Comparison of ENCODE assay signal across 17 mouse cellular contexts in the genomic region with DNA sequence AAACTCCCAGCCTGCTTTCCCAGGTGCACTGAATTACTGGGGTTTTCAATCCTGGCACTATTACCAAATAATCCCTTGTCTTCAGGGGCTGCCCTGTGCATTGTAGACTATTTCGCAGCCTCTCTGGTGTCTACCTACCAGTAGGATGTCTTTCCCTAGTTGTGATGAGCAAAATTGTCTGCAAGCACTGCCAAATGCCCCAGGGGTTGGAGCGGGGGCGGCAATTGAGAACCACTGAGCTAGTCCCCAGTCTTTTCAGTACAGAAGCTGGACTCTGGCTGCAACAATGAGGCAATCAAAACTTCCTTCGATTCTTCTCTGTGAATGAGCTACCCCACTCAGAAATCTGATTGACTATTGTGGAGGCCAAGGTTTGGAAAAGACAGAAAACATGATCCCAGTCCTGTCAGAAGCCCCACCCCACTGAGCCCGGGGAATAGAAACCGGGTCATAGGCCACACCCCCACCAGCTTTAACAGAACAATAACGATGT. TPM values are rescaled to one million over a fixed set of nuclear protein-coding genes. Genes with fewer than 3 reads are reported as not detected.
DNase-seq lines count a peak whose midpoint lies in the region; ATAC-seq and TF ChIP-seq lines count a peak whose summit lies in the region.
"Had no signal": no experiment of that assay in that cellular context is flagged by ENCODE, and none has a peak within 500 bp of the region (broad histone marks: within the 10 kb centered on the region; RNA-seq: fewer than 3 reads in every experiment).

No protein-coding gene starts in this region.

- no peaks in the 10 kb centered on the region for H3K27me3 ChIP-seq in cerebellum, adult 2 months (ENCODE audit: control insufficient read depth, insufficient read depth, low read length)
- H3K27me3 ChIP-seq in heart, embryonic 12.5 days (replicated peaks), result peaks cover 6% of the 10 kb centered on the region
- H3K27me3 ChIP-seq: forebrain, embryonic 15.5 days; intestine, embryonic 15.5 days; neural tube, embryonic 12.5 days had no signal

- 35% methylated on average over 7 of the region's 7 CpGs for WGBS in cerebellum, adult 2 months
- WGBS in heart, embryonic 12.5 days, result 72% methylated on average over 7 of the region's 7 CpGs

- H3K9ac ChIP-seq in heart, embryonic 12.5 days, result no peak overlapping the region
- H3K9ac ChIP-seq: forebrain, embryonic 15.5 days; intestine, embryonic 15.5 days; neural tube, embryonic 12.5 days had no signal

- H3K4me1 ChIP-seq in cerebellum, adult 2 months (ENCODE audit: control insufficient read depth, insufficient read depth, low read length), result peaks cover 19% of the 10 kb centered on the region; the same call in 1 of the 2 replicates
- no peaks in the 10 kb centered on the region for H3K4me1 ChIP-seq in heart, embryonic 12.5 days (replicated peaks)

- no peak overlapping the region for H3K4me3 ChIP-seq in cerebellum, adult 2 months (replicated peaks; ENCODE audit: insufficient read depth, low read depth, low read length)
- no peak overlapping the region for H3K4me3 ChIP-seq in heart, embryonic 12.5 days
- H3K4me3 ChIP-seq: forebrain, embryonic 15.5 days; intestine, embryonic 15.5 days; neural tube, embryonic 12.5 days had no signal

- no peaks in the 10 kb centered on the region for H3K9me3 ChIP-seq in heart, embryonic 12.5 days (replicated peaks)
- H3K9me3 ChIP-seq: forebrain, embryonic 15.5 days; intestine, embryonic 15.5 days; neural tube, embryonic 12.5 days had no signal

- H3K27ac ChIP-seq in cerebellum, adult 2 months (ENCODE audit: insufficient read depth, low read length), result peak overlapping the region; percentile 62
- H3K27ac ChIP-seq in heart, embryonic 12.5 days (ENCODE audit: poor library complexity, severe bottlenecking), result no peak overlapping the region
- H3K27ac ChIP-seq: intestine, embryonic 15.5 days; kidney, postnatal 0 days; neural tube, embryonic 12.5 days had no signal

- TF ChIP-seq CTCF in cerebellum, adult 2 months (IDR thresholded peaks at IDR 0.05; ENCODE audit: borderline replicate concordance, insufficient read depth, low read depth, low read length), result no peak

- no peak for ATAC-seq in heart, embryonic 12.5 days (ENCODE audit: insufficient number of reproducible peaks, low FRiP score)
- ATAC-seq: forebrain, embryonic 15.5 days; intestine, embryonic 15.5 days had no signal

- H3K4me2 ChIP-seq in heart, embryonic 12.5 days, result no peak overlapping the region
- H3K4me2 ChIP-seq: forebrain, embryonic 15.5 days; intestine, embryonic 15.5 days; neural tube, embryonic 12.5 days had no signal

- DNase-seq in cerebellum, adult 2 months, result peak; percentile 53 to 56
- DNase-seq in cerebellum, adult 8-10 months, result no peak
- peak; percentile 28 to 33 for DNase-seq in heart, adult 18-20 months
- peak; percentile 81 for DNase-seq in Muller cell, postnatal 12 days (ENCODE audit: inconsistent ontology term)
- peak; percentile 37 for DNase-seq in gastrocnemius, postnatal 25 days
- no peak for DNase-seq in spleen, postnatal 10 days (ENCODE audit: low spot score in 2 of 2)
- no peak for DNase-seq in left cerebral cortex, adult 11 months (ENCODE audit: low spot score)
- DNase-seq: right cerebral cortex, postnatal 14 days; thymus, adult 2 months had no signal

- no peaks in the 10 kb centered on the region for H3K36me3 ChIP-seq in heart, embryonic 12.5 days
- H3K36me3 ChIP-seq: forebrain, embryonic 15.5 days; intestine, embryonic 15.5 days; neural tube, embryonic 12.5 days had no signal

- TF ChIP-seq POLR2A in cerebellum, adult 2 months (IDR thresholded peaks at IDR 0.05; ENCODE audit: borderline replicate concordance, insufficient read depth, low read length), result no peak

RNA-seq across cellular contexts. Expression of a gene that starts 45.4 kb away (rescaled TPM):
- 7.4 and 7.5 TPM in 2 replicates for polyA plus RNA-seq in cerebellum, adult 2 months (2012; rRNA removed)
- total RNA-seq in heart, adult 18-20 months (2021), result under 1 TPM in 1 of 2 experiments, not detected in 1; 0.10 TPM
- polyA plus RNA-seq in heart, embryonic 12.5 days (2016; fragmentation: Nextera tagmentation; extraction: Ambion mirVana), result not detected in 2 replicates
- under 1 TPM in 1 of 2 experiments, not detected in 1; 0.16 TPM for total RNA-seq in gastrocnemius, postnatal 25 days (2021)
- total RNA-seq: heart, postnatal 36 days; megakaryocyte progenitor cell, adult 5-6 weeks had no signal
- polyA plus RNA-seq: liver, embryonic 16.5 days; neural tube, embryonic 12.5 days had no signal

Comparison
In these comparisons a context has a peak if more than half of its experiments do, and no peak if none do; other contexts are left out.
1. DNase-seq: peak in cerebellum, adult 2 months (2 of 2), heart, adult 18-20 months (2 of 2), Muller cell, postnatal 12 days (single experiment) and gastrocnemius, postnatal 25 days (single experiment); none in cerebellum, adult 8-10 months (single experiment), spleen, postnatal 10 days (0 of 2) and left cerebral cortex, adult 11 months (single experiment).